Mouse (Mus musculus): ENCODE results near the gene Zkscan1. TPM values are rescaled to one million over a fixed set of nuclear protein-coding genes. Genes with fewer than 3 reads are reported as not detected.

The Zkscan1 gene
- polyA plus RNA-seq, 1 experiment from 2014 or later, result 13.6 TPM

- Histone ChIP-seq H3K27me3 (replicated peaks) (no peaks in the 10 kb centered on the region), H3K36me3 (peaks cover 5% of the 10 kb centered on the region; the same call in 1 of the 2 replicates), H3K9me3 (no peaks in the 10 kb centered on the region), H3K27ac (no peak overlapping the region), H3K4me3 (replicated peaks) (peak overlapping the region; percentile 69), H3K9ac (no peak overlapping the region), H3K4me1 (peaks cover 9% of the 10 kb centered on the region; the same call in 1 of the 2 replicates), H3K4me2 (peak overlapping the region; percentile 66)
- no peak for ATAC-seq (ENCODE audit: insufficient read depth, low FRiP score, low read depth)
- WGBS, result 66% methylated on average over 3 of the region's 3 CpGs
Observed at GRCm38 (mm10) chr5:138118041-138118440, 33.2 kb downstream of the Zkscan1 start.

DNA sequence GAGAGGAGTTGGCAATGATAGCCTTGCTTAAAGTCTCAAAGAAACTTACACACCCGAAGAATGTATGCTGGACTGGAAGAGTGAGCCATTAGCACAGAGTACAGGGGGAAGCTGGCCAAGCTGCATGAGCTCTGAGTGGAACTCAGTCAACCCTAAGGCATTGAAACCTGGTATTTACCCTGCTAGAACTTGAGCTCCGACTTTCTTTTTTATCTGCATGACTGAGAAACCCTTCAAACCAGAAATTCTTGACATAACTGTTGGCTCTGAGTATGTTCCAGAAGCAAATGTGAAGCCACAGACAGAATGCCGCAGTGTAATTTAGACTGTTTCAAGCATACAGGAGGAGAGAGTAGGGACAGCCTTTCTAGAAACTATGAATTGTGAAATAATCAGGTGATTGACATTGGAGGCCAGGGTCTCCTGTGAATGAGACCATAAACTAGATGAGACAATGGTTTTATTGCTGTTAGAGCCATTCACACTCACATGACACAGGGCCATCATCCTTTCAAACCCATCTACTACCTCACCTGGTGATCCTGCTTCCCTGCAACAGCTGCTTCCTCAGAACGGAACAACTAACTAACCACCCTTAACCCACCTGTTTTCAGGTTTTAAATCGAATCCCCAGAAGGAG is 47.7 kb downstream of the Zkscan1 start:
- Histone ChIP-seq H3K36me3 (peaks cover 53% of the 10 kb centered on the region), H3K4me3 (replicated peaks) (no peak overlapping the region), H3K4me2 (no peak overlapping the region), H3K27ac (no peak overlapping the region), H3K9me3 (no peaks in the 10 kb centered on the region), H3K4me1 (no peaks in the 10 kb centered on the region), H3K27me3 (replicated peaks) (no peaks in the 10 kb centered on the region), H3K9ac (no peak overlapping the region)
- ATAC-seq (ENCODE audit: insufficient read depth, low FRiP score, low read depth), result no peak
- 87% methylated on average over 5 of the region's 5 CpGs for WGBS

DNA sequence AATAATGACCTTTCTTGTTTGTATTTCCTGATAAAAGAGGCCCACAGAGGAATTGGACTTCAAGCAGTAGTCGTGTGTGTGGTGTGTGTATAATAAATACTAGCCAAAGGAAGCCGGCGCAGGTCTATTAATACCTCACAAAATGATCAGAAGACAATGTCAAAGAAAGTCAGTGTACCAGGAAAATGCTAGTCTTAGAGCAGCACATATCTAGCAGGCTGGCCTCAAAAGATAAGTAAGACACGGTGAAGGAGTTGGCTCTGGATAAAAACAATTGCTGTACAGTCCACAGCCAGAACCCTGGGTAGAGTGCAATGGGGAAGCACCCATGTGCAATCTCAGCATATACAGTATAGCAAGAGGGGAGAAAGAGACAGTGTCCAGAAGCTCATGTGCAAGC is 52.4 kb downstream of the Zkscan1 start:
- Histone ChIP-seq H3K27ac (no peak overlapping the region), H3K4me1 (no peaks in the 10 kb centered on the region), H3K9ac (no peak overlapping the region), H3K4me2 (no peak overlapping the region), H3K27me3 (replicated peaks) (no peaks in the 10 kb centered on the region), H3K9me3 (no peaks in the 10 kb centered on the region), H3K4me3 (replicated peaks) (no peak overlapping the region), H3K36me3 (peaks cover 27% of the 10 kb centered on the region)
- WGBS, result 38% methylated on average over 4 of the region's 4 CpGs
- ATAC-seq (ENCODE audit: insufficient read depth, low FRiP score, low read depth), result peak; percentile 56; the same call in 1 of the 2 replicates

- H3K27me3 ChIP-seq (replicated peaks), result no peaks in the 10 kb centered on the region
- 58% methylated on average over 8 of the region's 8 CpGs for WGBS
Observed at GRCm38 (mm10) chr5:138137935-138138549, 53.2 kb downstream of the Zkscan1 start.

GRCm38 (mm10) chr5:138138585-138138984 is 53.7 kb downstream of the Zkscan1 start:
- 73% methylated on average over 4 of the region's 4 CpGs for WGBS

More at GRCm38 (mm10) chr5:138137935-138138549, 53.2 kb downstream of the Zkscan1 start:
- no peak for ATAC-seq (ENCODE audit: insufficient read depth, low FRiP score, low read depth)
- Histone ChIP-seq H3K4me2 (no peak overlapping the region), H3K9ac (no peak overlapping the region), H3K4me1 (no peaks in the 10 kb centered on the region), H3K4me3 (replicated peaks) (no peak overlapping the region), H3K27ac (no peak overlapping the region), H3K9me3 (no peaks in the 10 kb centered on the region), H3K36me3 (peaks cover 19% of the 10 kb centered on the region)

GRCm38 (mm10) chr5:138154390-138154789 is 69.5 kb downstream of the Zkscan1 start:
- Histone ChIP-seq H3K9me3 (no peaks in the 10 kb centered on the region), H3K27ac (no peak overlapping the region), H3K9ac (no peak overlapping the region; the same call in 1 of the 2 replicates), H3K27me3 (replicated peaks) (no peaks in the 10 kb centered on the region), H3K36me3 (peaks cover 21% of the 10 kb centered on the region; the same call in 1 of the 2 replicates), H3K4me1 (no peaks in the 10 kb centered on the region), H3K4me2 (peak overlapping the region; percentile 62), H3K4me3 (replicated peaks) (peak overlapping the region; percentile 71)
- ATAC-seq (ENCODE audit: insufficient read depth, low FRiP score, low read depth), result no peak
- 62% methylated on average over 3 of the region's 3 CpGs for WGBS

More at GRCm38 (mm10) chr5:138138585-138138984, 53.7 kb downstream of the Zkscan1 start:
- Histone ChIP-seq H3K4me2 (no peak overlapping the region), H3K36me3 (peaks cover 16% of the 10 kb centered on the region), H3K27ac (no peak overlapping the region), H3K4me3 (replicated peaks) (no peak overlapping the region), H3K9ac (no peak overlapping the region), H3K9me3 (no peaks in the 10 kb centered on the region), H3K27me3 (replicated peaks) (no peaks in the 10 kb centered on the region), H3K4me1 (no peaks in the 10 kb centered on the region)
- no peak for ATAC-seq (ENCODE audit: insufficient read depth, low FRiP score, low read depth)

- no peaks in the 10 kb centered on the region for H3K9me3 ChIP-seq
- peak within 1 kb of the TSS; percentile 87 for H3K27ac ChIP-seq
- H3K36me3 ChIP-seq, result peaks cover 17% of the 10 kb centered on the region; the same call in 1 of the 2 replicates
- H3K9ac ChIP-seq, result peak within 1 kb of the TSS; percentile 62; the same call in 1 of the 2 replicates
- H3K4me3 ChIP-seq (replicated peaks), result peak within 1 kb of the TSS; percentile 71
- peak; percentile 95 for ATAC-seq (ENCODE audit: insufficient read depth, low FRiP score, low read depth)
- H3K27me3 ChIP-seq (replicated peaks), result no peaks in the 10 kb centered on the region
- H3K4me1 ChIP-seq, result peaks cover 4% of the 10 kb centered on the region; the same call in 1 of the 2 replicates
- 0% methylated on average over 31 of the region's 31 CpGs for WGBS
- peak within 1 kb of the TSS; percentile 62 for H3K4me2 ChIP-seq
Observed at GRCm38 (mm10) chr5:138155443-138155976, 70.6 kb downstream of the Zkscan1 start, which contains the start of gene Zfp113. TSS of gene Zfp113 (minus strand) at chr5:138155744.

Other genes with a start within 250 kb of the Zkscan1 start
- 2.2 and 2.4 TPM in 2 replicates for gene Pilra, start 248.8 kb upstream of the Zkscan1 start, polyA plus RNA-seq (2015; fragmentation: Nextera tagmentation; extraction: Ambion mirVana)
- gene Pilrb1, start 227.0 kb upstream of the Zkscan1 start, polyA plus RNA-seq (2015; fragmentation: Nextera tagmentation; extraction: Ambion mirVana), result 0.89 and 1.6 TPM in 2 replicates
- 1.4 and 1.6 TPM in 2 replicates for gene Pilrb2, start 213.3 kb upstream of the Zkscan1 start, polyA plus RNA-seq (2015; fragmentation: Nextera tagmentation; extraction: Ambion mirVana)
- 9.3 and 10.4 TPM in 2 replicates for gene Cyp3a13, start 163.5 kb upstream of the Zkscan1 start, polyA plus RNA-seq (2015; fragmentation: Nextera tagmentation; extraction: Ambion mirVana)
- 0.62 and 0.94 TPM in 2 replicates for gene Gjc3, start 122.0 kb upstream of the Zkscan1 start, polyA plus RNA-seq (2015; fragmentation: Nextera tagmentation; extraction: Ambion mirVana)
- 0.43 and 0.46 TPM in 2 replicates for gene Azgp1, start 103.6 kb upstream of the Zkscan1 start, polyA plus RNA-seq (2015; fragmentation: Nextera tagmentation; extraction: Ambion mirVana)
- gene Smok3a, start 63.8 kb upstream of the Zkscan1 start, polyA plus RNA-seq (2015; fragmentation: Nextera tagmentation; extraction: Ambion mirVana), result not detected in 2 replicates
- not detected in 2 replicates for gene Smok3b, start 63.7 kb upstream of the Zkscan1 start, polyA plus RNA-seq (2015; fragmentation: Nextera tagmentation; extraction: Ambion mirVana)
- gene Smok3c, start 31.9 kb upstream of the Zkscan1 start, polyA plus RNA-seq (2015; fragmentation: Nextera tagmentation; extraction: Ambion mirVana), result not detected in 2 replicates
- gene Zscan21, start 31.8 kb downstream of the Zkscan1 start, polyA plus RNA-seq (2015; fragmentation: Nextera tagmentation; extraction: Ambion mirVana), result 46.2 and 48.7 TPM in 2 replicates
- gene Zfp113, start 70.7 kb downstream of the Zkscan1 start, polyA plus RNA-seq (2015; fragmentation: Nextera tagmentation; extraction: Ambion mirVana), result 17.5 and 18.1 TPM in 2 replicates
- gene Cops6, start 76.0 kb downstream of the Zkscan1 start, polyA plus RNA-seq (2015; fragmentation: Nextera tagmentation; extraction: Ambion mirVana), result 270 and 287 TPM in 2 replicates
- gene Ap4m1, start 86.9 kb downstream of the Zkscan1 start, polyA plus RNA-seq (2015; fragmentation: Nextera tagmentation; extraction: Ambion mirVana), result 23.4 and 23.9 TPM in 2 replicates
- gene Mcm7, start 87.3 kb downstream of the Zkscan1 start, polyA plus RNA-seq (2015; fragmentation: Nextera tagmentation; extraction: Ambion mirVana), result 150 and 155 TPM in 2 replicates
- gene Taf6, start 102.4 kb downstream of the Zkscan1 start, polyA plus RNA-seq (2015; fragmentation: Nextera tagmentation; extraction: Ambion mirVana), result 71.3 and 73.7 TPM in 2 replicates
- 44.4 and 48.0 TPM in 2 replicates for gene Cnpy4, start 102.4 kb downstream of the Zkscan1 start, polyA plus RNA-seq (2015; fragmentation: Nextera tagmentation; extraction: Ambion mirVana)
- gene Mblac1, start 109.2 kb downstream of the Zkscan1 start, polyA plus RNA-seq (2015; fragmentation: Nextera tagmentation; extraction: Ambion mirVana), result 8.1 and 9.4 TPM in 2 replicates
- not detected in 2 replicates for gene Nxpe5, start 140.8 kb downstream of the Zkscan1 start, polyA plus RNA-seq (2015; fragmentation: Nextera tagmentation; extraction: Ambion mirVana)
- gene Lamtor4, start 170.4 kb downstream of the Zkscan1 start, polyA plus RNA-seq (2015; fragmentation: Nextera tagmentation; extraction: Ambion mirVana), result 71.9 and 74.1 TPM in 2 replicates
- gene BC037034, start 178.9 kb downstream of the Zkscan1 start, polyA plus RNA-seq (2015; fragmentation: Nextera tagmentation; extraction: Ambion mirVana), result 5.5 and 6.1 TPM in 2 replicates
- gene Gal3st4, start 187.8 kb downstream of the Zkscan1 start, polyA plus RNA-seq (2015; fragmentation: Nextera tagmentation; extraction: Ambion mirVana), result 1.9 and 2.0 TPM in 2 replicates
- 0.13 and 0.17 TPM in 2 replicates for gene Gm43720, start 194.9 kb downstream of the Zkscan1 start, polyA plus RNA-seq (2015; fragmentation: Nextera tagmentation; extraction: Ambion mirVana)
- 14.3 and 19.8 TPM in 2 replicates for gene Gpc2, start 194.9 kb downstream of the Zkscan1 start, polyA plus RNA-seq (2015; fragmentation: Nextera tagmentation; extraction: Ambion mirVana)
- gene Stag3, start 195.2 kb downstream of the Zkscan1 start, polyA plus RNA-seq (2015; fragmentation: Nextera tagmentation; extraction: Ambion mirVana), result 3.2 and 3.7 TPM in 2 replicates